Mouse (Mus musculus) ES-E14 (cell line): ENCODE measurements around the gene Gmeb1. TPM values are rescaled to one million over a fixed set of nuclear protein-coding genes. Genes with fewer than 3 reads are reported as not detected.
A peak's percentile ranks its signal among the peaks of the same experiment; 100 is the strongest.

Experiments
- DNase-seq: peaks from one replicate; pipeline ENCODE4 v3.0.0-alpha.2; 2013; ENCODE audit warnings: low read depth, low spot score
- H3K27ac ChIP-seq: 2 replicates; pipeline ENCODE4 v1.5.1; 2012; ENCODE audit warnings: low read depth, mild to moderate bottlenecking, low read length, moderate library complexity, mixed read lengths; ENCODE audit not compliant: poor library complexity, insufficient read depth, severe bottlenecking
- H3K36me3 ChIP-seq: 2 replicates; pipeline ENCODE4 v1.6.1; 2012; ENCODE audit warnings: mild to moderate bottlenecking, low read length, moderate library complexity, mixed read lengths; ENCODE audit not compliant: control insufficient read depth, poor library complexity, insufficient read depth, severe bottlenecking
- H3K4me1 ChIP-seq, 2 experiments: fragments of 150-350 bp in 1 of 2; sonication (generic) in 1 of 2; 2 replicates each; pipeline ENCODE4 v1.6.1; 2012; ENCODE audit warnings: low read length in 2 of 2, mild to moderate bottlenecking in 1 of 2, mixed read lengths in 1 of 2; ENCODE audit not compliant: control insufficient read depth in 2 of 2, insufficient read depth in 2 of 2, poor library complexity in 1 of 2
- H3K4me3 ChIP-seq, 2 experiments: fragments of 150-350 bp in 1 of 2; sonication (generic) in 1 of 2; 2 replicates each; pipeline ENCODE4 v1.5.1; 2012; ENCODE audit warnings: low read length in 2 of 2, low read depth in 1 of 2, mild to moderate bottlenecking in 1 of 2, mixed read lengths in 1 of 2; ENCODE audit not compliant: insufficient read depth in 1 of 2, poor library complexity in 1 of 2, severe bottlenecking in 1 of 2
- H3K9ac ChIP-seq: 2 replicates; pipeline ENCODE4 v1.6.1; 2012; ENCODE audit warnings: low read depth, mild to moderate bottlenecking, low read length, mixed read lengths; ENCODE audit not compliant: poor library complexity, insufficient read depth, severe bottlenecking
- H3K9me3 ChIP-seq: fragments of 150-350 bp; sonication (generic); 2 replicates; pipeline ENCODE4 v1.6.1; 2012; ENCODE audit warnings: low read depth, mild to moderate bottlenecking, low read length; ENCODE audit not compliant: control insufficient read depth, insufficient read depth
- CHD2 ChIP-seq: IDR thresholded peaks from 2 replicates; pipeline ENCODE4 v1.6.1; 2014; ENCODE audit warnings: mild to moderate bottlenecking, low read depth, low read length, inconsistent platforms
- HCFC1 ChIP-seq: IDR thresholded peaks from 2 replicates; pipeline ENCODE4 v1.6.1; 2012; ENCODE audit warnings: low read length, inconsistent platforms, borderline replicate concordance; ENCODE audit not compliant: insufficient read depth
- MAFK ChIP-seq: IDR thresholded peaks from 2 replicates; pipeline ENCODE4 v1.6.1; 2014; ENCODE audit warnings: mild to moderate bottlenecking, low read depth, low read length, inconsistent platforms; ENCODE audit not compliant: insufficient read depth
- ZC3H11A ChIP-seq: IDR thresholded peaks from 2 replicates; pipeline ENCODE4 v1.6.1; 2012; ENCODE audit warnings: low read depth, mild to moderate bottlenecking, inconsistent platforms, low read length, borderline replicate concordance
- ZNF384 ChIP-seq: IDR thresholded peaks from 2 replicates; pipeline ENCODE4 v1.6.1; 2012; ENCODE audit warnings: low read depth, low read length, inconsistent platforms
- in situ Hi-C, 2 experiments: fragments of 600-800 bp; cut with MboI; formaldehyde crosslinking; loops; one replicate each; pipeline ENCODE4 v1.15.1; 2025; ENCODE audit warnings: low sequenced_read_pairs in 2 of 2, inconsistent platforms in 1 of 2; ENCODE audit not compliant: unreplicated experiment in 2 of 2
- total RNA-seq: library from RNA; depleted of rRNA; stranded (reverse); fragments of 300-350 nt; gene quantifications from 2 replicates; pipeline ENCODE4 v1.2.3, GENCODE M21; 2012

Gmeb1 gene
- total RNA-seq, 1 experiment = 22.3 TPM

DNA sequence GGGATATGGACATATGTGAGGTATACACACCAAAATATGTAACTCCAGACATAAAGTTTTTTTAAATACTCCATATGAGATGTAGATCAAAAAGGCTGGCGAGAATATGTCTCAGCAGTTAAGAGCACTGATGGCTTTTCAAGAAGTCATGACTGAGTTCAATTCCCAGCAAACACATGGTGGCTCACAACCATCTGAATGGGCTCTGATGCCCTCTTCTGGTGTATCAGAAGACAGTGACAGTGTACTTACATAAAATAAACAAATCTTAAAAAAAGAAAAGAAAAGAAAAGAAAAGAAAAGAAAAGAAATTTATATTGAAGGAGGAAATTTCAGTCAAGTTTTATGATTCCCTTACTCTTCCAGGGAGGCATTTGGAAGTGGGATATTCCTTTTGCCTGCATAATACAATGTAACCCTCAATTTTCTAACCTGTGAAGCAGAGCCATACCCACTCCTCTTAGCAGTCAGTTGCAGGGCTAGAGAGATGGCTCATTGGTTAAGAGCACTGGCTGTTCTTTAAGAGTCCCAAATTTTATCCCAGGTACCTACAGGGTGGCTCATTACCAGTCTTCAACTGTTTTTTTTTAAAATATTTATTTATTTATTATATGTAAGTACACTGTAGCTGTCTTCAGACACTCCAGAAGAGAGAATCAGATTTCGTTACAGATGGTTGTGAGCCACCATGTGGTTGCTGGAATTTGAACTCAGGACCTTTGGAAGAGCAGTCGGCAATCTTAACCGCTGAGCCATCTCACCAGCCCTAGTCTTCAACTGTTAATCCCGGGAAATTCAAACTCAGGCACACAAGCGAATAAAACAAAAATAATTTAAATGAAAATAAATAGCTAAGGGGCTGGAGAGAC is 7.7 kb upstream of the Gmeb1 start:
- H3K4me3 ChIP-seq = no peak overlapping the region
- no peak overlapping the region for H3K27ac ChIP-seq
- no peak overlapping the region for H3K9ac ChIP-seq
- peaks cover 0 to 3% of the 10 kb centered on the region in 2 experiments; a peak in 2 of 4 replicates for H3K4me1 ChIP-seq
- TF ChIP-seq ZC3H11A (no peak), ZNF384 (no peak), CHD2 (no peak), HCFC1 (no peak), MAFK (no peak)
- no peaks in the 10 kb centered on the region for H3K36me3 ChIP-seq
- H3K9me3 ChIP-seq = no peaks in the 10 kb centered on the region
- no peak for DNase-seq
- in situ Hi-C loops = no loop called here

GRCm38 (mm10) chr4:132266835-132267349 is 5.5 kb upstream of the Gmeb1 start:
- Histone ChIP-seq H3K9ac (no peak overlapping the region), H3K9me3 (no peaks in the 10 kb centered on the region), H3K4me1 (0 out of 4 replicates have a peak, but pooled peaks cover 0 to under 1% of the 10 kb centered on the region in 2 experiments), H3K27ac (no peak overlapping the region), H3K36me3 (no peaks in the 10 kb centered on the region), H3K4me3 (no peak overlapping the region)
- DNase-seq = no peak
- in situ Hi-C loops = no loop called here
- no peak for TF ChIP-seq MAFK
- TF ChIP-seq CHD2 = no peak
- no peak for TF ChIP-seq ZC3H11A
- no peak for TF ChIP-seq HCFC1
- no peak for TF ChIP-seq ZNF384

DNA sequence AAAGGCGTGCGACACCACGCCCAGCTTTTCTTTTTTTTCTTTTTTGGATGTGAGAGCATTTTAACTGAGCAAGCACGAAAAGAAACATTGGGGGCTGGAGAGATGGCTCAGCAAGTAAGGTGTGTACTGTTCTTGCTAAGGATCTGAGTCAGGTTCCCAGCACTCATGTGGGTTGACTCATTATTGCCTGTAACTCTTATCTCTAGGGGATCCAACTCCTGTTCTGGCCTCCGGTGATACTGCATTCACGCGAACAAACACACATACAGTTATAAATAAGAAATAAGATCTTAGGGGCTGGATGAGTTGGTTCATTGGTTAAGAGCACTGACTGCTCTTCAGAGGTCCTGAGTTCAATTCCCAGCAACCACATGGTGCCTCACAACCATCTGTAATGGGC is 1.9 kb upstream of the Gmeb1 start:
- DNase-seq = no peak
- Histone ChIP-seq H3K4me1 (peaks cover 4 to 7% of the 10 kb centered on the region in 2 experiments; a peak in 3 of 4 replicates), H3K9ac (no peak overlapping the region), H3K4me3 (no peak overlapping the region), H3K9me3 (no peaks in the 10 kb centered on the region), H3K36me3 (peaks cover 2% of the 10 kb centered on the region; the same call in 1 of the 2 replicates), H3K27ac (no peak overlapping the region)
- in situ Hi-C loops = no loop called here
- TF ChIP-seq MAFK = no peak
- TF ChIP-seq CHD2 = no peak
- TF ChIP-seq ZNF384 = no peak
- no peak for TF ChIP-seq HCFC1
- no peak for TF ChIP-seq ZC3H11A

DNA sequence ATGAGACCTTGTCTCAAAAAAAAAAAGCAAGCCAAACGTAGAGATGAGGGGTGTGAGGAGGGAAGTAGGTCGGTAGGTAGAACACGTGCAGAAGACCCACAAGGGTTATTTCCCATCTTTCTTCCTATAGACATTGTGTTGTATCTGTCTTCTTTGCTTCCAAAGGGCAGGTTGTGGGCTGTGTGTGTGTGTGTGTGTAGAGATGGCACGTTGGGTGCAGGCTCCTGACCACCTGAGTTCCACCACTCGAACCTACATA is 885 bp upstream of the Gmeb1 start:
- Histone ChIP-seq H3K4me3 (no peak overlapping the region), H3K36me3 (peaks cover 2% of the 10 kb centered on the region; the same call in 1 of the 2 replicates), H3K9me3 (no peaks in the 10 kb centered on the region), H3K4me1 (peaks cover 4 to 7% of the 10 kb centered on the region in 2 experiments; a peak in 3 of 4 replicates), H3K27ac (no peak overlapping the region), H3K9ac (no peak overlapping the region)
- in situ Hi-C loops = no loop called here
- no peak for TF ChIP-seq ZC3H11A
- TF ChIP-seq ZNF384 = 0 out of 2 replicates have a peak, but pooled peaks have one; percentile 5
- DNase-seq = no peak
